Mouse (Mus musculus) erythroblast, embryonic 14.5 days (primary cell): ENCODE measurements at regions not wholly inside any gene's neighbourhood (a gene's known extent, or its start where the extent isn't known, plus 50 kb on each side); places are given as distances from the start of the nearest gene placed in this dataset.

ENCODE experiments used
- H3K27me3 ChIP-seq: 2 replicates; pipeline ENCODE4 v1.6.1; 2012; ENCODE audit warnings: inconsistent platforms; ENCODE audit not compliant: control insufficient read depth
- H3K36me3 ChIP-seq: 2 replicates; pipeline ENCODE4 v1.6.1; 2012; ENCODE audit warnings: mild to moderate bottlenecking, inconsistent platforms; ENCODE audit not compliant: control insufficient read depth
- H3K4me1 ChIP-seq: 2 replicates; pipeline ENCODE4 v1.6.1; 2012; ENCODE audit warnings: inconsistent platforms; ENCODE audit not compliant: control insufficient read depth
- H3K4me3 ChIP-seq: replicated peaks from 2 replicates; pipeline ENCODE3; 2012; ENCODE audit warnings: moderate library complexity, mild to moderate bottlenecking, inconsistent platforms
- H3K9me3 ChIP-seq: 2 replicates; pipeline ENCODE4 v1.6.1; 2012; ENCODE audit warnings: low read length, inconsistent platforms, mixed read lengths; ENCODE audit not compliant: control insufficient read depth
- GATA1 ChIP-seq: IDR thresholded peaks from 2 replicates; pipeline ENCODE4 v1.6.1; 2012; ENCODE audit warnings: low read length, inconsistent platforms, mixed read lengths
- TAL1 ChIP-seq: IDR thresholded peaks from 3 replicates; pipeline ENCODE4 v1.6.1; 2012; ENCODE audit warnings: low read length, inconsistent platforms, mixed read lengths

DNA sequence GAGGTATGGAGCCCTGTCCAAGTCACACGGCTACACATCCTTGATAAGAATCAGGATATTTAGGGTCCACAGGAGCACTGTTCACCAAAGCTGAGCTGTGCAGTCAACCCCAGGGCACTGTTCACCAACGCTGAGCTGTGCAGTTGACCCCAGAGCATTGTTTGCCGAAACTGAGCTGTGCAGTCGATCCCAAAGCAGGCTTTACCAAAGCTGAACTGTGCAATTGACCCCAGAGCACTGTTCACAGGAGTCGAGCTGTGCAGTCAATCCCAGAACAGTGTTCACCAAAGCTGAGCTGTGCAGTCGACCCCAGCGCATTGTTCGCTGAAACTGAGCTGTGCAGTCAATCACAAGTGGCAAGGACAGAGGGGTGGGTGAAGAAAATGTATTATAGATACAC lies 236.0 kb downstream of the 3110018I06Rik start:
- no peaks in the 10 kb centered on the region for H3K36me3 ChIP-seq
- H3K4me3 ChIP-seq = no peak overlapping the region
- TF ChIP-seq TAL1 (no peak), GATA1 (no peak)
- no peaks in the 10 kb centered on the region for H3K4me1 ChIP-seq
- peaks cover 60% of the 10 kb centered on the region for H3K9me3 ChIP-seq
- H3K27me3 ChIP-seq = no peaks in the 10 kb centered on the region

- Histone ChIP-seq H3K4me3 (no peak overlapping the region), H3K27me3 (no peaks in the 10 kb centered on the region), H3K9me3 (peaks cover 64% of the 10 kb centered on the region), H3K36me3 (no peaks in the 10 kb centered on the region), H3K4me1 (no peaks in the 10 kb centered on the region)
- TF ChIP-seq GATA1 = no peak
- TF ChIP-seq TAL1 = no peak
Observed at GRCm38 (mm10) chr12:107728865-107729264, 240.4 kb downstream of the 3110018I06Rik start.

DNA sequence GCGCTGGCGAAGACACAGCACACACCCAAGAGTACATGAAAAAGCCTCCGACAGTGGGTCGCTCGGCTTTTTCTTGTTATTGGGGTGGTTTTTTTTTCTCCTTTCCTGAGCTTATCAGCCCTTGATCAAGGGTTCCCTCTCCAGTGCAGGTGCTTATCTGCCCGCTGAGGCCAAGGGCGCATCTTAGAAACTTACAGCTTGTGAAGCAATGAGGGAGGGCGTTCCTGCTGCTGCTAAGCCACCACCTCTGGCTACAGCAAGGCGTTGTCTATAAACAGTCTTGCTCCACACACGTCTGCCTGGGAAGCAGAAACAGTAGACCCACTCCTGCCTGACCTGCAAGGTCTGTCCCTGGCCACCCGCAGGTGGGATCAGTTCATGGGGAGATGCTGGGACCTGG lies 240.9 kb downstream of the 3110018I06Rik start:
- Histone ChIP-seq H3K27me3 (no peaks in the 10 kb centered on the region), H3K4me3 (no peak overlapping the region), H3K9me3 (peaks cover 63% of the 10 kb centered on the region), H3K36me3 (no peaks in the 10 kb centered on the region), H3K4me1 (no peaks in the 10 kb centered on the region)
- no peak for TF ChIP-seq TAL1
- no peak for TF ChIP-seq GATA1

DNA sequence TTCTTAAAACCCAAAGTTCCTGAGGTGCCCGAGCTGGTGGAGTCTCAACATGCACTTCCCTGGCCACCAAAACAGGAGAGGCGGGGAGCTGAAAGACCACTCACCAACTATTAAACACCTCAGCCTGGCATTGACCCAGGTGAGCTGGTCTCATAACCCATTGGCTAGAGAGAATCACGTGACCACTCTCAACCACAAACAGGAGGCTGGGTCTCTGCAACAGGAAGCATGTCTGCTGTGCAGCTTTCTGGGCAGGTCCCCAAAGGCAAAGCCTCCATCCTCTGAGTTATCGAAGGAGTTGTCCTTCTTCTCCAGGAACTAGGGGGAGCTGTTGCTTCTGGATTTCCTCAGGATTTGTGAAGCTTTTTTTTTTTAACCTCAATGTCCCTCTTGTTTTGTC lies 242.5 kb downstream of the 3110018I06Rik start:
- peaks cover 66% of the 10 kb centered on the region for H3K9me3 ChIP-seq
- TF ChIP-seq GATA1 = no peak
- TF ChIP-seq TAL1 = no peak

GRCm38 (mm10) chr12:107734536-107734935 lies 246.1 kb downstream of the 3110018I06Rik start:
- Histone ChIP-seq H3K36me3 (no peaks in the 10 kb centered on the region), H3K9me3 (peaks cover 79% of the 10 kb centered on the region), H3K4me1 (no peaks in the 10 kb centered on the region), H3K27me3 (no peaks in the 10 kb centered on the region), H3K4me3 (no peak overlapping the region)
- TF ChIP-seq TAL1 (no peak), GATA1 (no peak)

More for the DNA sequence above, 242.5 kb downstream of the 3110018I06Rik start:
- Histone ChIP-seq H3K36me3 (no peaks in the 10 kb centered on the region), H3K4me3 (no peak overlapping the region), H3K27me3 (no peaks in the 10 kb centered on the region), H3K4me1 (no peaks in the 10 kb centered on the region)

DNA sequence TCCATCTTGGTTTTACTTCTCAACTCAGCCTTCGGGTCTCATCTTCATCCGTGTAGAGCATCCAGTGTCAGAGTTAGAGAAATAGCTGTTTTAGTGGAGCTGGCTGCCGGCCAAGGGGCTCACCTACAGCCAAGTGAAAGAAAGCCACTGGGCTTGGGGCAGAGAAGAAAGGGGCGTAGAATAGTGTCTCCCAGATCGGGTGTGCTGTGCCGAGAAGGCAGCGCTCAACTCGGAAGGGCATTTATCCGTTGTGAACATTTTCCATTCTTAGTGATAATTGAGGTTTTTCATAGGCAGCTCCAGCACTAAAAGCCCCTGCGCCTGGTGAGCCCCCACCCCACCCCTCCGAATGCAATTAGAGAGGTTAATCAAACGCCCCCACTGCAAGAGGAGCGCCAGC lies 254.2 kb downstream of the 3110018I06Rik start:
- no peaks in the 10 kb centered on the region for H3K27me3 ChIP-seq
- H3K9me3 ChIP-seq = peaks cover 43% of the 10 kb centered on the region
- H3K4me1 ChIP-seq = no peaks in the 10 kb centered on the region
- TF ChIP-seq TAL1 = no peak
- no peak for TF ChIP-seq GATA1
- H3K36me3 ChIP-seq = no peaks in the 10 kb centered on the region
- H3K4me3 ChIP-seq = no peak overlapping the region

GRCm38 (mm10) chr12:107744822-107745221 lies 256.4 kb downstream of the 3110018I06Rik start:
- Histone ChIP-seq H3K27me3 (no peaks in the 10 kb centered on the region), H3K4me1 (no peaks in the 10 kb centered on the region), H3K9me3 (peaks cover 28% of the 10 kb centered on the region), H3K36me3 (no peaks in the 10 kb centered on the region), H3K4me3 (no peak overlapping the region)
- no peak for TF ChIP-seq GATA1

DNA sequence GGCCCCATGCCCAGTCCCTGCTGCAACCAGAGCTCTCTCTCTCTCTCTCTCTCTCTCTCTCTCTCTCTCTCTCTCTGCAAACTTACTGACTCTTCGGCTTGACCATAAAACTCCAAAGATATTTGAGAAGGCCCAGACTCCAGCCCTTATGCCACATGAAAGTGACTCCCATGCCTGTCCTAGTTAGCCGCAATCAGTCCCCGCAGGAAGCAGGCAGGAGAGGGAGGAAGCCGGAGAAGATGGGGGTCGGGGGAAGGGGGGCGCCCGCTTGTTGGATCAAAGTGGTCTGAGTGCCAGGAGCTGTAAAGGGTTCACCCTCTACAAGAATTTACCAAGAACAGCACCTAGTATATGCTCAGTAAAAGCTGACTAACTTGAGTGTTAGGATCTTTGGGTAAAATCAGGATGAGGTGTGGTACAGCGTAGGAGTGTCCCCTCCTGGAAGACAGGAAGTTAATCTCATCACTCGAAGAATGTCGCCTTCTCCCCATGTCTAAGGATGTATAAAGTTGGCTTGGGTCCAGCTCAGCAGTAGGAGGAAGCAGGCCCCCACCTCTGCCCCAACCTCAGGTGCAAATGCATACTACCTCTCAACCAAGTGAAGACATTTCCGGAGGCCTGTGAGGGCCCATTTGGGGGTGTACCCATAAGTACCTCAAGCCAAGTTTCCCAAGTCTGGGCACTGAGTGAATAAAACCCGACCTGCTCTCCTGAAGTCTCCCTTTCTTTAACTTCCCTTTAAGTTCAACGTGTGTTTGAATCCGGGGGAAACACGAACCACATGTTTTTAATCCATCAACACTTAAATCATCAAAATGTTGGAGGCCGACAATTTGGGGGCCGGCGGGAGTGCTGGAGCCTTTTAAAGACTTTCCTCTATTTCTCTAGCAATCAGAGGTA lies 254.7 kb downstream of the Bcl11b start:
- no peak overlapping the region for H3K4me3 ChIP-seq
- H3K27me3 ChIP-seq = no peaks in the 10 kb centered on the region
- TF ChIP-seq TAL1 = no peak
- no peak for TF ChIP-seq GATA1
- peaks cover 29% of the 10 kb centered on the region for H3K9me3 ChIP-seq
- H3K36me3 ChIP-seq = no peaks in the 10 kb centered on the region
- H3K4me1 ChIP-seq = no peaks in the 10 kb centered on the region

DNA sequence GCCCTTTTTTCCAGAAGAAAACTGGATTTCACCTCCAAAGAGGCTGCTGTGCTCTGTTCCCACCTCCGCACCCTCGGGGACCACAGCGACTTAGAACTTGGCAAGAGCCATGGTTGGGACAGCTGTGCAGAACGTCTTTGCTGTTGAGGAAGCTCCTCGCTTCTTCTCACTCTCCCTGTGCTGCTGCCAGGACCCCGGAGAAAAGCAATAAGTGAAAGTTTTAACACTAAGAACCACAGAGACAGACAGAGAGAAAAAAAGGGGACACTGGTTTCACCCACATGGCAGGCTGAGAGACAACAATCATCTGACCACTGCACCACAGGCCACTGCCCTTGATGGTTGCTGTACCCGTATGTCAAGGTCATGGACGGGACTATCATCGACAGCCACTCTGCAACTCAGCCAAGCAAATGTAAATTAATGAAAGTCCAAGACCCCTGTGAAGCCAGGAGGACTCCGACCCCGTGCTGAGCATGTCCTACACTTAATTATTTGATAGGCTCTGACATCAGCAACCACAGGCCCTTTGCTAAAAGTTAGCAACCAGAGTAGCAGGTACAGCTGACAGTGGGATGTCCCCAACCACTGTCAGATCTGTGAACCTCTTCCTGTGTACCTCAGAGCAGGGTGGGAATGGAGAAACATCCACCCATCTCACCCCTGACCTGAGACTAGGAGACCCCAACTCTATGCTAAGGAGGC lies 253.9 kb downstream of the Bcl11b start:
- H3K9me3 ChIP-seq = peaks cover 25% of the 10 kb centered on the region
- no peaks in the 10 kb centered on the region for H3K27me3 ChIP-seq
- no peak for TF ChIP-seq GATA1
- H3K4me1 ChIP-seq = no peaks in the 10 kb centered on the region
- H3K36me3 ChIP-seq = no peaks in the 10 kb centered on the region
- no peak overlapping the region for H3K4me3 ChIP-seq
